Mouse (Mus musculus) ovary, postnatal 14 days (tissue): ENCODE data around the gene Rbms3.

Experiments
- DNase-seq: peaks from one replicate; pipeline ENCODE4 v3.0.0; 2022; ENCODE audit warnings: low spot score

Rbms3 gene

GRCm38 (mm10) chr9:116886973-116887680 lies 742.6 kb downstream of the Rbms3 start:
- DNase-seq, result no peak

DNA sequence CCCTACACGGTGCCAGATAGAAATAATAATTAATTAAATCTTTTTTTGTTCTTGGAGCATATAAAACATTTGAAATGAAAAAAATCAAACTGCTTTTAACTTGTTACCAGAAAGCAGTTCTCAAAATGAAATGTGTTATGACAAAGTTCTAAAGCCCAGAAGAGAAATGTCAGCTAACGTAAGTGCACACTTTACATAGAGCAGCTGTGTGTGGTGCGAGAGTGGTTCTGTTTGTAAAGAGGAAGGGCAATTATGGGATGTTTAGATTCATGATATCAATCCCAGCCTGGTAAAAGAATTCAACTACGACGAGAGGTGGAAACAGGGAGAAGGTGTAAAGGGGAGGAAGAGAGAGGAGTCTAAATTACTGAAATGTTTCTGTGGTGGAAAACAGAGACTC lies 744.1 kb downstream of the Rbms3 start:
- no peak for DNase-seq

- DNase-seq, result no peak
Observed at GRCm38 (mm10) chr9:116880503-116880902, 749.2 kb downstream of the Rbms3 start.

- no peak for DNase-seq
Observed at GRCm38 (mm10) chr9:116879600-116880457, 749.9 kb downstream of the Rbms3 start.

DNA sequence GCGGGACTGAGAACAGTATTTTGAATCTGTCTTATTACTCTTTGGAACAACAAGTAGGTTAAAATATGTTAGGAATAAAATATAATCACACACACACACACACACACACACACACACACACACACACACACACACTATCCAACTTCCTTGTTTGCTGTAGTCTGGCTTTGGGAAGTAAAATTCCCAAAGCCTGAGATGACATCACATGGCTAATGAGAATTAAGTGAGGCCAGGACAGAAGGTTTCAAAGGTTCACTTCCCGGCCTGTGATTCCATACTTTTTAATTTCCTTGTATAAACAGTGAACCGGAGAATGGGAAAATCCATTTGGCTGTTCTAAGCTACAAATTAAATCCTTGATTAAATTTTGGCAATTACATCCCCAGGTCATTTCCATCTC lies 752.9 kb downstream of the Rbms3 start:
- no peak for DNase-seq

- DNase-seq, result no peak
Observed at GRCm38 (mm10) chr9:116873976-116874320, 755.8 kb downstream of the Rbms3 start.

GRCm38 (mm10) chr9:116873033-116873975 lies 756.4 kb downstream of the Rbms3 start:
- peak; percentile 35 for DNase-seq

DNA sequence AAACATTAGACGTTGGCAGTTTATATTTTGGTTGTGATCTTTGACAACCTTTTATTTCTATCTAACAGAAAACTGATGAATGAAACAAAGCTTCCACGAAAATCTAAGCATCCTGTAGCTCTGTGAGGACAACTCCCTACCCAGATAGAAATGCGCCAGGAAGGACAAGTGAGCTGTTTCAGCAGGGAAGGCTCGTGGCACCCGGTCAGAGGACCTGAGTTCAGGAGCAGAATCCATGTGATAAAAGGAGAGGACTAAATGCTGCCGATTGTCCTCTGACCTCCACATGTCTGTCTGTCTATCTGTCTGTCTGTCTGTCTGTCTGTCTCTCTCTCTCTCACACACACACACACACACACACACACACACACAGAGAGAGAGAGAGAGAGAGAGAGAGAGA lies 757.4 kb downstream of the Rbms3 start:
- DNase-seq, result no peak

DNA sequence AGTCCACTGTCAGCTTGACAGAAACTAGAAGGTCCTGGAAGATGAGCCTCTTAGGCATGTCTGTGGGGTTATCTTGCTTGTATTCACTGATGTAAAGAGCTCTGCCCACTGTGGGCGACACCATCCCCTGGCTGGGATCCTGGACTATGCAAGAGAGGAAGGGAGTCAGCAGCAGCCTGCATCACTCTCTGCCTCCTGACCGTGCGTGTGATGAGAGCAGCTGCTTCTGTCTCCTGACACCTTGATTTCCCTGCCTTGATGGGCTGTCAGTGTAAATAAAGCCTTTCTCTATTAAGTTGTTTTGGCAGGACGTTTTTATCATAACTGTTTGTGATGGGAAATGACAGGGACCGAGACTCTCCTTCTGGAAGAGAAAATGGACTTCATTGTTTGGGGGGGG lies 758.1 kb downstream of the Rbms3 start:
- DNase-seq, result no peak

- no peak for DNase-seq
Observed at GRCm38 (mm10) chr9:116866060-116866459, 763.7 kb downstream of the Rbms3 start.

DNA sequence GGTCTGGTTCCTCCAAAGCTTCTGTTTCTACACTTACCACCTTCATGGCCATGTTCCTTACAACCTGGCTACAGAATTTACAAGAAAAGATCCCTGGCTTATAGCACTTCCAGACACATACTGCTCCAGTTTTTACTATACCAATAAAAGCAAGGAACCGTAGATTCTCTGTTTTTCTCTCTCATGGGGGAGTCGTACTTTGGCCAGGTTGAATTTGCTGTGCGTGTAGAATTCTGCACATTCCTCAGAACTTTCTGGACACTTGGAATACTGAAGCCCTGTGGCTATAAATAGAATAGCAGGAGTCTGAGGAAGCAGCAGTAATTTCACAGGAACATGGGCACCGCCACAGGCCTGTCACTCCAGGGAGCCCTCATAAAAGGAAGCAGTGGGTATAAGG lies 766.1 kb downstream of the Rbms3 start:
- DNase-seq, result no peak

- DNase-seq, result no peak
Observed at GRCm38 (mm10) chr9:116862341-116862740, 767.4 kb downstream of the Rbms3 start.

- no peak for DNase-seq
Observed at GRCm38 (mm10) chr9:116857861-116858595, 771.7 kb downstream of the Rbms3 start.

DNA sequence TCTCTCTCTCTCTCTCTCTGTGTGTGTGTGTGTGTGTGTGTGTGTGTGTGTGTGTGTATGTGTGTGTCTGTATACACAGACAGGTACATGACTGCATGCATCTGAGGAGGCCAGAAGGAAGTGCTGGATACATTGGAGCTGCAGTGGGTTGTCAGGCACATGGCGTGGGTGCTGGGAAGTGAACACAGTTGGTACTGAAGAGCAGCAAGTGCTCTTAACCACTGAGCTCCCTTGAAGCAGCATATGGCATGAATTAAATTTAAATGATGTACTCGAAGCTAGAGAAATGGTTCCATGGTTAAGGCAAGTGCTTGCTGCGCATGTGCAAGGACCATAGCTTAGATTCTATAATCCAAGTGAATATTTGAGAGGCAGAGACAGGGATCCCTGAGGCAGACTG lies 772.6 kb downstream of the Rbms3 start:
- DNase-seq, result no peak

DNA sequence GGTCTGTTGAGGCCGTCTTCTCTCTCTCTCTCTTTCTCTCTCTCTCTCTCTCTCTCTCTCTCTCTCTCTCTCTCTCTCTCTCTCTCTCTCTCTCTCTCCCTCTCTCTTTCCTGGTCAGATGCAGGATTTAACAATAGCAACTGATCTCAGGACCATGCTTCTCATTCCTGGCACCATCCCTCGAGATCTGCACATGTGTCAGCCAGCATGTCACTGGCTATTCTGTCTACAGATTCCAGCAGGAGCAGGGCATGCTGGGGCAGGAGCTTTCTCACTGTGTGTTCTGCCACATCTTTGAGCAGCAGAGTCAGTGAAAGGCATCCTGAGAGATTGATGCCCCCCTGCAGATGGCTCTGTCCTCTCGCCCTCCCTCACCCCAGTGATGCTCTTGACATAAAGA lies 774.0 kb downstream of the Rbms3 start:
- DNase-seq, result no peak

DNA sequence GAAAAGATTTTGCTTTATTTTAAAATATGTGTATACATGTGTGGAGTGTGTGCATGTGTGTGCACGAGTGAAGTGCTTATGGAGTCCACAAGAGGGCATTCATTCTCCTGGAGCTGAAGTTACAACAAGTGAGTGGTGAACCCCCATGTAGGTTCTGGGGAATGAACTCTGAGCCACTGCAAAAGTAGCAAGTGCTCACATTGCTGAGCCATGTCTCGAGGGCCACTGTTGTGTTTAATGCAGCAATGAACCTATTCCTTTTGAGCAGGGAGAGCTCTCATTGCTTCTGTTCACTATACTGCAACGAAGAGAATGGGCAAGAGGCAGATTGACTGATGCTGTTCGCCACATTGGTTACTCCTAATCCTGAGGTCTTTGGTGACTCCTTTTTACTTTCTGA lies 780.8 kb downstream of the Rbms3 start:
- no peak for DNase-seq

DNA sequence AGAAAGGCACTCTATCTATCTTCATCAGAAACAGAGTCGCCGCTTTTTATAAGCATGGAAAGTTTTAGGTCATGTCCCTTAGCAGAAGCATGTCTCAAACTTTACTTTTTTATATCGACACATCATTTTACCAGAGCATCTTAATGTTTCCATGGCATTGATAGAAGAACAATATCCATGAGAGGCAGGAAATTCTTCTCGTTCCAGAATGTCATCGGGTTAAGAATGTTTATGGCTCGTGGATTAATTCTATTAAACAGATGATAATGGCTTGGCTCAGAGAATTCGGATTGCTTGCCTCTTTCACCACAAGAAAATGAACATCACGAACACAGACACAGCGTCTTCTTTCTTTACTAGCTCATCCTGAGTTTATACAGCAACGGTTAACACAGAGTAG lies 781.5 kb downstream of the Rbms3 start:
- no peak for DNase-seq

DNA sequence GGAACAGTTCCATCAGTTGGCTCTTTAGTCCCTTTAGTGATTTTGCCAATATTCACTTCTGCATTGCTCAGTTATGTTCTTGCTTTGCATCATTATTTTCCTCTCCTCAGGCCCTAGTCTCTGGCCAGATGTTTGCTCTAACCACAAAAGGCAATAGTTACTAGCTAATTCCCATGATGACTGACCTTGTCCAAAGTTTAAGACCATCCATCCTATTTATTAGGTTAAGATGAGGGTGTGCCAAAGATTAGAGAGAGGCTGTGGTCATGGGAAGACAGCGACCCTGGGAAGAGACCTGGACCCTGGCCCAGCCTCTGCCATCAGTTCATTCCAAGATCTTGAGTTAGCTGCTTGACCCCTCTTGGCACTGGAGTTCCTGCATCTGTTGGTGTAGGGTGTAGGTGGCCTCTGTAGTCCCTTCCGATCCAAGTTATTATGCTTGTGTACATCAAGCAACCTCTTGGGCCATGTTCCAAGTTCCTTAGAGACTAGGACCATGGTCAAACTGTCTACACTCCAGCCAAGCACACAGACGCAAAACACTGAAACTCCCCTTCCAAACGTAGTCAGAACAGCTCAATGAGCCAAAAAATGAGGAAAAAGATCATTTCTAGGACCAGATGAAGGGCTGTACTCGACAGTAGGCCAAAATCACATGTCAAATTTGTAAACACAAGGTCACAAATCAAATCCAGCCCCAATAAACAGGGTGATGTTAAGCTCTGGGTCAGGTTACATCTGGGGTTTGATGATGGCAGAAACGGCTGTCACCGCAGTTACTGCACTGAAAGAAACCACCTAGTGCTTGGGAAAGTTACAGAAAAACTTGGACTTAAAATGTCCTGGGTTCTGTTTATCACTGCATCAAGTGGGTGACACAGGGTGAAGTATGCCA lies 782.2 kb downstream of the Rbms3 start:
- DNase-seq, result peak; percentile 69

GRCm38 (mm10) chr9:116834949-116835348 lies 794.8 kb downstream of the Rbms3 start:
- DNase-seq, result no peak

- no peak for DNase-seq
Observed at GRCm38 (mm10) chr9:116833677-116834076, 796.0 kb downstream of the Rbms3 start.

- DNase-seq, result no peak
Observed at GRCm38 (mm10) chr9:116832822-116833221, 796.9 kb downstream of the Rbms3 start.
